Mouse (Mus musculus) MEL (cell line): ENCODE data around the gene Cmss1.

Experiments
- CHD1 ChIP-seq: IDR thresholded peaks from 2 replicates; pipeline ENCODE4 v1.6.1; 2012; ENCODE audit warnings: low read depth, mild to moderate bottlenecking, inconsistent platforms, low read length, improper control_type of control experiment
- CTCF ChIP-seq, 3 experiments: IDR thresholded peaks in 2 of 3; conservative IDR thresholded peaks in 1 of 3; 2 replicates each; pipeline ENCODE4 v1.5.1; 2011 to 2012; ENCODE audit warnings: low read length in 3 of 3, low read depth in 2 of 3, mild to moderate bottlenecking in 2 of 3, improper control_type of control experiment in 1 of 3, inconsistent platforms in 1 of 3, mixed read lengths in 1 of 3, moderate library complexity in 1 of 3; ENCODE audit not compliant: control insufficient read depth in 1 of 3, insufficient read depth in 1 of 3, poor library complexity in 1 of 3, severe bottlenecking in 1 of 3
- E2F4 ChIP-seq: IDR thresholded peaks from 2 replicates; pipeline ENCODE4 v1.6.1; 2011; ENCODE audit warnings: low read depth, low read length, improper control_type of control experiment, borderline replicate concordance
- POLR2A ChIP-seq, 2 experiments: IDR thresholded peaks; 2 replicates each; pipeline ENCODE4 v1.6.1; 2011 to 2012; ENCODE audit warnings: low read length in 2 of 2, mild to moderate bottlenecking in 2 of 2, control low read depth in 1 of 2, improper control_type of control experiment in 1 of 2, low read depth in 1 of 2, moderate library complexity in 1 of 2; ENCODE audit not compliant: control insufficient read depth in 1 of 2, insufficient read depth in 1 of 2, poor library complexity in 1 of 2
- SIN3A ChIP-seq: IDR thresholded peaks from 2 replicates; pipeline ENCODE4 v1.6.1; 2012; ENCODE audit warnings: low read length, improper control_type of control experiment, inconsistent platforms
- ZC3H11A ChIP-seq: IDR thresholded peaks from 2 replicates; pipeline ENCODE4 v1.6.1; 2012; ENCODE audit warnings: low read depth, mild to moderate bottlenecking, inconsistent platforms, low read length, improper control_type of control experiment
- ZKSCAN1 ChIP-seq: IDR thresholded peaks from 2 replicates; pipeline ENCODE4 v1.6.1; 2012; ENCODE audit warnings: low read depth, mild to moderate bottlenecking, inconsistent platforms, low read length, improper control_type of control experiment, moderate library complexity

DNA sequence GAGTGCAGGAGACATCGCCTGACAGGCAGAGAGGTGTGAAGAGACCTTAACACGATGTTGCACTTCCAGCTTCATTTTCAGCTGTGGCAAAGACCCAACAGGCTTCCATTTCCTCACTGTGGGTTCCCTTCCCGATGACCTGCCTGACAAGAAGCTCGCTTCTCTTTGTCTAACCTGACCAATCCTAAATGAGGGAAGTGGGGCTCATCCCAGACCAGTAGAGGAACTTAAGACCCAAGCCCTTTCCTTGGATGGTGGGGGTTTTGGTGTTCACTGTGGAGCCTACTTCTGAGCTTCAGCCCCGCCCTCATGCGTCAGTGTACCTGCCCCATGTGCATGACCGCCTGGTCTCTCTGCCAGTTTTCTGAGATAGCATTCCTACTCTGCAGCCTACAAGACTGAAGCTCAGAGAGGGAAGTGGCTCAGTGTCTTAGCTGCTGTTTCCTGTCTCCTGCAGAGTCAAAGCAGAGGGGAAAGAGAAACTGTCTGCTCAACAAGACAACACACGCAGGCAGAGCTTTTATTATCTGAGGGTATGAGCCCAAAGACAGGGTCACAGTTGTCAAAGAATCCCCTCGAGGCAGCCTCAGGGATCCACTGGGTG lies 305.1 kb downstream of the Cmss1 start:
- no peak for TF ChIP-seq CHD1
- no peak for TF ChIP-seq CTCF (IDR thresholded peaks at IDR 0.05 in 2 of 3, conservative IDR thresholded peaks at IDR 0.05 in 1 of 3; ENCODE audit: control insufficient read depth in 1 of 3, insufficient read depth in 1 of 3, low read depth in 2 of 3, low read length in 3 of 3, poor library complexity in 1 of 3, severe bottlenecking in 1 of 3)
- no peak for TF ChIP-seq POLR2A (IDR thresholded peaks at IDR 0.05; ENCODE audit: control insufficient read depth in 1 of 2, insufficient read depth in 1 of 2, low read depth in 1 of 2, low read length in 2 of 2, poor library complexity in 1 of 2)
- no peak for TF ChIP-seq E2F4
- TF ChIP-seq ZKSCAN1: no peak
- TF ChIP-seq ZC3H11A: no peak
- TF ChIP-seq SIN3A: no peak
